Mouse (Mus musculus) thymus, postnatal 25 days (tissue): Measurements from ENCODE around the gene Zfp111.

ENCODE experiments used
- DNase-seq: peaks from one replicate; pipeline ENCODE4 v3.0.0; 2022

Gene Zfp111

GRCm38 (mm10) chr7:24211343-24211742 lies at the start of gene Zfp111:
Gene Zfp111 (minus strand): TSS chr7:24211443.
- DNase-seq, result no peak

GRCm38 (mm10) chr7:24260000-24260312 lies 48.7 kb upstream of the Zfp111 start:
- DNase-seq, result no peak

- DNase-seq, result no peak
These were observed 48.2 kb upstream of the Zfp111 start for GRCm38 (mm10) chr7:24259306-24259999.

GRCm38 (mm10) chr7:24254633-24255474 lies 43.6 kb upstream of the Zfp111 start, which contains the start of gene Zfp108:
Gene Zfp108 (plus strand): TSS chr7:24254794.
- peak; percentile 59 for DNase-seq

- DNase-seq, result no peak
These were observed 42.8 kb upstream of the Zfp111 start for GRCm38 (mm10) chr7:24253779-24254615.

- DNase-seq, result peak; percentile 61
These were observed 26.0 kb upstream of the Zfp111 start, which contains the start of gene Zfp109 for GRCm38 (mm10) chr7:24237040-24237791. Gene Zfp109 (minus strand): TSS chr7:24237560.

GRCm38 (mm10) chr7:24210296-24210695 lies 947 bp downstream of the Zfp111 start:
- DNase-seq, result no peak

GRCm38 (mm10) chr7:24208282-24208886 lies 2.9 kb downstream of the Zfp111 start:
- no peak for DNase-seq

GRCm38 (mm10) chr7:24207488-24208261 lies 3.6 kb downstream of the Zfp111 start:
- DNase-seq, result peak; percentile 3

GRCm38 (mm10) chr7:24196961-24197360 lies 14.3 kb downstream of the Zfp111 start:
- DNase-seq, result no peak

GRCm38 (mm10) chr7:24193157-24193556 lies 18.1 kb downstream of the Zfp111 start:
- no peak for DNase-seq

- DNase-seq, result no peak
These were observed 19.9 kb downstream of the Zfp111 start for GRCm38 (mm10) chr7:24191361-24191760.

- no peak for DNase-seq
These were observed 21.7 kb downstream of the Zfp111 start for GRCm38 (mm10) chr7:24189571-24189944.

- no peak for DNase-seq
These were observed 22.2 kb downstream of the Zfp111 start for GRCm38 (mm10) chr7:24188901-24189570.

GRCm38 (mm10) chr7:24187611-24188010 lies 23.6 kb downstream of the Zfp111 start:
- DNase-seq, result no peak

GRCm38 (mm10) chr7:24175337-24175711 lies 35.9 kb downstream of the Zfp111 start:
- DNase-seq, result no peak

GRCm38 (mm10) chr7:24174618-24175336 lies 36.5 kb downstream of the Zfp111 start, which contains the start of gene Zfp114:
Gene Zfp114 (plus strand): TSS chr7:24175060.
- DNase-seq, result peak; percentile 42

GRCm38 (mm10) chr7:24172191-24172590 lies 39.1 kb downstream of the Zfp111 start:
- no peak for DNase-seq

GRCm38 (mm10) chr7:24153272-24153671 lies 58.0 kb downstream of the Zfp111 start:
- peak; percentile 29 for DNase-seq
